Mouse (Mus musculus): ENCODE results near the gene Batf2. TPM values are rescaled to one million over a fixed set of nuclear protein-coding genes. Genes with fewer than 3 reads are reported as not detected.

Batf2 gene
- polyA plus RNA-seq, 1 experiment from 2014 or later, result not detected

Other genes starting within 250 kb of the Batf2 start
- 1.5 and 1.9 TPM in 2 replicates for gene Tigd3, start 246.8 kb upstream of the Batf2 start, polyA plus RNA-seq (2016; fragmentation: Nextera tagmentation; extraction: Ambion mirVana)
- gene Dpf2, start 228.0 kb upstream of the Batf2 start, polyA plus RNA-seq (2016; fragmentation: Nextera tagmentation; extraction: Ambion mirVana), result 111 and 118 TPM in 2 replicates
- gene Cdc42ep2, start 216.2 kb upstream of the Batf2 start, polyA plus RNA-seq (2016; fragmentation: Nextera tagmentation; extraction: Ambion mirVana), result 6.5 and 7.3 TPM in 2 replicates
- 49.3 and 51.1 TPM in 2 replicates for gene Pola2, start 176.8 kb upstream of the Batf2 start, polyA plus RNA-seq (2016; fragmentation: Nextera tagmentation; extraction: Ambion mirVana)
- gene Slc22a20, start 154.8 kb upstream of the Batf2 start, polyA plus RNA-seq (2016; fragmentation: Nextera tagmentation; extraction: Ambion mirVana), result not detected in 2 replicates
- gene Capn1, start 125.1 kb upstream of the Batf2 start, polyA plus RNA-seq (2016; fragmentation: Nextera tagmentation; extraction: Ambion mirVana), result 8.2 and 8.4 TPM in 2 replicates
- 21.1 and 21.8 TPM in 2 replicates for gene Syvn1, start 94.4 kb upstream of the Batf2 start, polyA plus RNA-seq (2016; fragmentation: Nextera tagmentation; extraction: Ambion mirVana)
- 58.5 and 64.4 TPM in 2 replicates for gene Mrpl49, start 83.2 kb upstream of the Batf2 start, polyA plus RNA-seq (2016; fragmentation: Nextera tagmentation; extraction: Ambion mirVana)
- 503 and 513 TPM in 2 replicates for gene Fau, start 83.1 kb upstream of the Batf2 start, polyA plus RNA-seq (2016; fragmentation: Nextera tagmentation; extraction: Ambion mirVana)
- gene Znhit2, start 79.8 kb upstream of the Batf2 start, polyA plus RNA-seq (2016; fragmentation: Nextera tagmentation; extraction: Ambion mirVana), result 23.9 and 24.9 TPM in 2 replicates
- 8.4 and 9.2 TPM in 2 replicates for gene Tm7sf2, start 72.6 kb upstream of the Batf2 start, polyA plus RNA-seq (2016; fragmentation: Nextera tagmentation; extraction: Ambion mirVana)
- gene Vps51, start 63.8 kb upstream of the Batf2 start, polyA plus RNA-seq (2016; fragmentation: Nextera tagmentation; extraction: Ambion mirVana), result 45.1 and 50.2 TPM in 2 replicates
- gene Tmem262, start 61.0 kb upstream of the Batf2 start, polyA plus RNA-seq (2016; fragmentation: Nextera tagmentation; extraction: Ambion mirVana), result not detected in 2 replicates
- 1.2 and 1.3 TPM in 2 replicates for gene Gm28374, start 58.7 kb upstream of the Batf2 start, polyA plus RNA-seq (2016; fragmentation: Nextera tagmentation; extraction: Ambion mirVana)
- 48.9 and 52.4 TPM in 2 replicates for gene Zfpl1, start 56.0 kb upstream of the Batf2 start, polyA plus RNA-seq (2016; fragmentation: Nextera tagmentation; extraction: Ambion mirVana)
- 27.4 and 27.7 TPM in 2 replicates for gene Cdca5, start 56.0 kb upstream of the Batf2 start, polyA plus RNA-seq (2016; fragmentation: Nextera tagmentation; extraction: Ambion mirVana)
- gene AC131692.1, start 46.6 kb upstream of the Batf2 start, polyA plus RNA-seq (2016; fragmentation: Nextera tagmentation; extraction: Ambion mirVana), result 0.27 TPM in 1 of 2 replicates, not detected in the other
- gene Naaladl1, start 35.2 kb upstream of the Batf2 start, polyA plus RNA-seq (2016; fragmentation: Nextera tagmentation; extraction: Ambion mirVana), result 0.22 TPM in 2 replicates
- 35.2 and 35.9 TPM in 2 replicates for gene Sac3d1, start 22.3 kb upstream of the Batf2 start, polyA plus RNA-seq (2016; fragmentation: Nextera tagmentation; extraction: Ambion mirVana)
- 20.9 and 21.2 TPM in 2 replicates for gene Snx15, start 12.7 kb upstream of the Batf2 start, polyA plus RNA-seq (2016; fragmentation: Nextera tagmentation; extraction: Ambion mirVana)
- gene Arl2, start 565 bp downstream of the Batf2 start, polyA plus RNA-seq (2016; fragmentation: Nextera tagmentation; extraction: Ambion mirVana), result 71.5 and 73.9 TPM in 2 replicates
- not detected in 2 replicates for gene Majin, start 43.4 kb downstream of the Batf2 start, polyA plus RNA-seq (2016; fragmentation: Nextera tagmentation; extraction: Ambion mirVana)
- 0.57 TPM in 1 of 2 replicates, not detected in the other for gene Gpha2, start 85.4 kb downstream of the Batf2 start, polyA plus RNA-seq (2016; fragmentation: Nextera tagmentation; extraction: Ambion mirVana)
- gene Ppp2r5b, start 94.9 kb downstream of the Batf2 start, polyA plus RNA-seq (2016; fragmentation: Nextera tagmentation; extraction: Ambion mirVana), result 29.8 and 31.0 TPM in 2 replicates
- 10.9 and 13.0 TPM in 2 replicates for gene Atg2a, start 100.7 kb downstream of the Batf2 start, polyA plus RNA-seq (2016; fragmentation: Nextera tagmentation; extraction: Ambion mirVana)
- 87.0 and 88.7 TPM in 2 replicates for gene Ehd1, start 135.7 kb downstream of the Batf2 start, polyA plus RNA-seq (2016; fragmentation: Nextera tagmentation; extraction: Ambion mirVana)
- gene Cdc42bpg, start 165.5 kb downstream of the Batf2 start, polyA plus RNA-seq (2016; fragmentation: Nextera tagmentation; extraction: Ambion mirVana), result 0.34 and 0.44 TPM in 2 replicates
- gene Men1, start 194.0 kb downstream of the Batf2 start, polyA plus RNA-seq (2016; fragmentation: Nextera tagmentation; extraction: Ambion mirVana), result 48.7 and 52.1 TPM in 2 replicates
- 14.1 and 15.7 TPM in 2 replicates for gene Map4k2, start 200.2 kb downstream of the Batf2 start, polyA plus RNA-seq (2016; fragmentation: Nextera tagmentation; extraction: Ambion mirVana)
- gene Sf1, start 222.7 kb downstream of the Batf2 start, polyA plus RNA-seq (2016; fragmentation: Nextera tagmentation; extraction: Ambion mirVana), result 127 and 130 TPM in 2 replicates
- gene Pygm, start 243.4 kb downstream of the Batf2 start, polyA plus RNA-seq (2016; fragmentation: Nextera tagmentation; extraction: Ambion mirVana), result 224 and 234 TPM in 2 replicates